In the genomic region with DNA sequence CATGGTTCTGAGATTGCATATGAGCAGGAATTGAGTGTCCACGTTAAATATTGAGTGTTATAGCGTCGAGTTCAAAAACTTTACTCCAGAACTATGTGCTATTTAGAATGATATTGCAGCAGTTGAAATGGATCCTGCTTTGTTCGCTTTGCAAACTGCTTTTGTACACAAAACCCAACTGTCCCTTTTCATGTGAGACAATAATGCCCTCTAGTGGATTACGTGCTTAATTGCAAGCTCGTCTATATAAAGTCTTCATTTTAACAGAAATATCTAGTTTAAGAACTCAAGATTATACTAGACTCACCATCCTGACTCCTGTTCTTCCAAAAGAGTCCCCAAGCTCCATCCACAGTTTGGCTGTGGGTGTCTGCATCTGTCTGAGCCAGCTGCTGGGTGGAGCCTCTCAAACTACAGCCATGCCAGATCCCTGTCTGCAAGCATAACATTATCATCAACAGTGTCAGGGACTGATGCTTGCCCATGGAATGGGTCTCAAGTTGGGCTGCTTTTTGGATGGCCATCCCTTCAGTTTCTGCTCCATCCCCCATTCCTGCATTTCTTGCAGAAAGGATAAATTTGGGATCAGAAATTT, we compare ENCODE assay signal across 7 mouse cellular contexts. TPM values are rescaled to one million over a fixed set of nuclear protein-coding genes. Genes with fewer than 3 reads are reported as not detected.
DNase-seq lines count a peak whose midpoint lies in the region; ATAC-seq and TF ChIP-seq lines count a peak whose summit lies in the region.

No protein-coding gene starts in this region.

- no peaks in the 10 kb centered on the region for H3K4me1 ChIP-seq in limb, embryonic 14.5 days (ENCODE audit: control insufficient read depth, insufficient read depth, low read length)

- WGBS in limb, embryonic 14.5 days: 8% methylated on average over 6 of the region's 6 CpGs

- intact Hi-C loops in gastrocnemius, postnatal 36 days (cut with DNase I): no loop called here

- no peaks in the 10 kb centered on the region for H3K9me3 ChIP-seq in limb, embryonic 14.5 days (ENCODE audit: control insufficient read depth, low read length)

- peak; percentile 95 for TF ChIP-seq CTCF in layer of hippocampus, adult 2 months (conservative IDR thresholded peaks at IDR 0.05)

- no peak overlapping the region for H3K4me3 ChIP-seq in layer of hippocampus, adult 2 months
- no peak overlapping the region for H3K4me3 ChIP-seq in limb, embryonic 14.5 days (replicated peaks; ENCODE audit: low read length)

- H3K27me3 ChIP-seq in limb, embryonic 14.5 days (ENCODE audit: control insufficient read depth, insufficient read depth, low read length): no peaks in the 10 kb centered on the region

- TF ChIP-seq POLR2A in limb, embryonic 14.5 days (IDR thresholded peaks at IDR 0.05; ENCODE audit: borderline replicate concordance, extremely low read depth, insufficient read depth, insufficient read length): no peak

- no peak for ATAC-seq in limb, embryonic 14.5 days (ENCODE audit: low FRiP score, low read depth)

- peak; percentile 38 to 47 for DNase-seq in layer of hippocampus, adult 2 months (ENCODE audit: low spot score in 2 of 2)
- DNase-seq in layer of hippocampus, adult 9-10 months (ENCODE audit: low spot score): no peak
- peak; percentile 28 for DNase-seq in MEL-GATA-1-ER (ENCODE audit: extremely low read depth, low read depth)
- DNase-seq in embryo, embryonic 10.5 days (ENCODE audit: low spot score): peak; percentile 85
- peak; percentile 35 for DNase-seq in limb, embryonic 14.5 days (ENCODE audit: low spot score)
- DNase-seq in gastrocnemius, postnatal 36 days: no peak
- no peak for DNase-seq in adrenal gland, postnatal 14 days

- no peak overlapping the region for H3K9ac ChIP-seq in limb, embryonic 14.5 days (ENCODE audit: low read depth, low read length, severe bottlenecking)

- no peak overlapping the region for H3K4me2 ChIP-seq in limb, embryonic 14.5 days (replicated peaks; ENCODE audit: low read depth, low read length, severe bottlenecking)

- no peaks in the 10 kb centered on the region for H3K36me3 ChIP-seq in limb, embryonic 14.5 days (ENCODE audit: control insufficient read depth, insufficient read depth, low read length)

- peak overlapping the region; percentile 78 for H3K27ac ChIP-seq in layer of hippocampus, adult 2 months
- H3K27ac ChIP-seq in limb, embryonic 14.5 days (replicated peaks; ENCODE audit: low read depth, low read length): no peak overlapping the region

RNA-seq across cellular contexts. Expression of gene Fam49a, which starts 56.3 kb away (rescaled TPM):
- total RNA-seq in layer of hippocampus, adult 2 months (2021): 100 to 1,000 TPM; 178 to 186 TPM
- 3.5 and 4.6 TPM in 2 replicates for polyA plus RNA-seq in limb, embryonic 14.5 days (2012; rRNA removed)
- 11.3 and 11.9 TPM in 2 replicates for polyA plus RNA-seq in limb, embryonic 14.5 days (2014; fragmentation: Nextera tagmentation; extraction: Ambion mirVana)
- 1 to 10 TPM; 4.5 to 5.7 TPM for total RNA-seq in gastrocnemius, postnatal 36 days (2021)
- 22.0 and 27.3 TPM in 2 replicates for total RNA-seq in adrenal gland, postnatal 14 days (2021)

Comparison
In these comparisons a context has a peak if more than half of its experiments do, and no peak if none do; other contexts are left out.
1. DNase-seq: peak in layer of hippocampus, adult 2 months (2 of 2), MEL-GATA-1-ER (single experiment), embryo, embryonic 10.5 days (single experiment) and limb, embryonic 14.5 days (single experiment); none in layer of hippocampus, adult 9-10 months (single experiment), gastrocnemius, postnatal 36 days (0 of 2) and adrenal gland, postnatal 14 days (single experiment).